Mouse (Mus musculus): ENCODE data around the gene Dennd2c.

Gene Dennd2c

GRCm38 (mm10) chr3:103102454-103103390, at the start of gene Dennd2c:
TSS of gene Dennd2c (plus strand) at chr3:103102604.
- DNase-seq = peak; percentile 93

GRCm38 (mm10) chr3:103056016-103056595, 46.3 kb upstream of the Dennd2c start:
- DNase-seq = no peak

GRCm38 (mm10) chr3:103057752-103058151, 44.7 kb upstream of the Dennd2c start:
- DNase-seq = no peak

GRCm38 (mm10) chr3:103058207-103059157, 43.9 kb upstream of the Dennd2c start, which contains the start of gene Nras:
TSS of gene Nras (plus strand) at chr3:103058285.
- DNase-seq = peak; percentile 94

GRCm38 (mm10) chr3:103066927-103067326, 35.5 kb upstream of the Dennd2c start:
- no peak for DNase-seq

GRCm38 (mm10) chr3:103068971-103069370, 33.4 kb upstream of the Dennd2c start:
- DNase-seq = no peak

GRCm38 (mm10) chr3:103073771-103074170, 28.6 kb upstream of the Dennd2c start, which contains the start of gene Ampd1:
TSS of gene Ampd1 (plus strand) at chr3:103074014.
- DNase-seq = no peak

- DNase-seq = no peak
These were observed 26.5 kb upstream of the Dennd2c start for GRCm38 (mm10) chr3:103075871-103076270.

- no peak for DNase-seq
These were observed 25.9 kb upstream of the Dennd2c start for GRCm38 (mm10) chr3:103076476-103076875.

- no peak for DNase-seq
These were observed 23.1 kb upstream of the Dennd2c start for GRCm38 (mm10) chr3:103079301-103079700.

- no peak for DNase-seq
These were observed 21.4 kb upstream of the Dennd2c start for GRCm38 (mm10) chr3:103081051-103081450.

- DNase-seq = no peak
These were observed 20.4 kb upstream of the Dennd2c start for GRCm38 (mm10) chr3:103081861-103082453.

- DNase-seq = no peak
These were observed 19.6 kb upstream of the Dennd2c start for GRCm38 (mm10) chr3:103082761-103083160.

- DNase-seq = no peak
These were observed 16.4 kb upstream of the Dennd2c start for GRCm38 (mm10) chr3:103085986-103086385.

- DNase-seq = peak; percentile 35
These were observed 10.7 kb upstream of the Dennd2c start for GRCm38 (mm10) chr3:103091753-103092152.

- DNase-seq = no peak
These were observed 3.7 kb upstream of the Dennd2c start for GRCm38 (mm10) chr3:103098662-103099061.

GRCm38 (mm10) chr3:103099667-103100066, 2.7 kb upstream of the Dennd2c start:
- no peak for DNase-seq

- DNase-seq = no peak
These were observed 1.7 kb upstream of the Dennd2c start for GRCm38 (mm10) chr3:103100735-103101134.

- DNase-seq = no peak
These were observed 1.2 kb upstream of the Dennd2c start for GRCm38 (mm10) chr3:103101194-103101593.

- no peak for DNase-seq
These were observed 495 bp upstream of the Dennd2c start for GRCm38 (mm10) chr3:103101909-103102308.

- DNase-seq = no peak
These were observed 5.3 kb downstream of the Dennd2c start for GRCm38 (mm10) chr3:103107565-103108240.

GRCm38 (mm10) chr3:103112216-103112615, 9.8 kb downstream of the Dennd2c start:
- DNase-seq = no peak
